Mouse (Mus musculus): ENCODE measurements around the gene Mrpl40. TPM values are rescaled to one million over a fixed set of nuclear protein-coding genes. Genes with fewer than 3 reads are reported as not detected.
"Not testable (repeated sequence)": the region's sequence is repeated elsewhere in the genome, so short reads cannot be mapped to it uniquely, and the experiment has no call there.

Gene Mrpl40
- 10 to 100 TPM; 38.2 to 39.5 TPM for total RNA-seq (2021)
- long read RNA-seq, experiment 1, transcript Mrpl40-201 (4 exons, 1,280 nt): major isoform, 30 of 34 reads
- long read RNA-seq, experiment 1, partial matches to known transcripts: 1 of 34 reads
- long read RNA-seq, experiment 1, other reads (novel, unspliced or antisense): 0 of 34 reads
- long read RNA-seq, experiment 2, transcript Mrpl40-202 (4 exons, 778 nt): minor isoform, 6 of 51 reads
- long read RNA-seq, experiment 2, transcript Mrpl40-201 (4 exons, 1,280 nt): major isoform, 40 of 51 reads
- long read RNA-seq, experiment 2, partial matches to known transcripts: 1 of 51 reads
- long read RNA-seq, experiment 2, other reads (novel, unspliced or antisense): 4 of 51 reads

DNA sequence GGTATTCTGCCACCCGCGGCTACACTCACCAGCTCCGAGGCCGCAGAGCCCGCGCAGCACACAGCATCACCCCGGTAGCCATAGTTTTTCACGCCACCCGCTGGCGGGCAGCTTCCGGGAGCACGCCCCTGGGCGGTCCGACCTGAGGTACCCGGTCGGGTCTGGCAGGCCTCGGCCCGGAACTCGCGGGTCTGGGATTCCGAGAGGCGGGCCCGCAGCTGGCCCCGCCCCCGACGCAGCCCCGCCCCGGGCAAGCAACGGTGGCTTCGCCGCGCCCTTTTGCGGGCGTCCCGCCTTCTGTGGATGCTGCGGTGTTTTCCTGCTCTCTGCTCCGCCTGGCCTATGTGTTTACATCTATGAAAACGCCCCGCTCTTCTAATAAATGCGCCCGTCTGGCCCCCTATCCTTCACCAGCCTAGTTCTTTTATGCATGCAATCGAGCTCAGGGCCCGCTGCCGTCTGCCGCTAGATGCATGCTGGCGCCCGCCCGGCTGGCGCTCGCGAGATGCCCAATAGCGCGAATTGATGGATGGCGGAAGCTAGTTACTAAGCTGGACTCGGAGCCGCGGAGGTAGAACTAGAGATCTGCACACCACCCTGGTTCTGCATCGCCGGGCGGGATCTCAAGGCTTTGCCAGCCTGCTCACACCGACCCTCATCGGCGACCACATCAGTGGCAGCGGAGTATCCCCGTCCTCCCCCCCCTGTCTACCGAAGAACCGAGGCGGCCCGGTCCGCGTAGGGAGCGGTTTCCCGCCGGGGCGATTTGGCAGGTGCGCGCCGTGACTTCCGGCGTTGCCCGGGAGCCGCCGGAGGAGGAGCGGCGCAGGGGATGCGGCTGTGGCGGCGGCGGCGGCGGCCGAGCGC, at the start of gene Mrpl40, which contains the start of gene Hira:
TSS of gene Mrpl40 (minus strand) at position 421 of the 867 bp plus-strand sequence.
TSS of gene Hira (plus strand) at position 596 of the 867 bp plus-strand sequence.
- peak; percentile 93 to 97 for DNase-seq (ENCODE audit: low spot score in 2 of 2)

- no peak for DNase-seq (ENCODE audit: low spot score in 2 of 2)
These were observed 45.1 kb upstream of the Mrpl40 start for GRCm38 (mm10) chr16:18921771-18922170.

DNA sequence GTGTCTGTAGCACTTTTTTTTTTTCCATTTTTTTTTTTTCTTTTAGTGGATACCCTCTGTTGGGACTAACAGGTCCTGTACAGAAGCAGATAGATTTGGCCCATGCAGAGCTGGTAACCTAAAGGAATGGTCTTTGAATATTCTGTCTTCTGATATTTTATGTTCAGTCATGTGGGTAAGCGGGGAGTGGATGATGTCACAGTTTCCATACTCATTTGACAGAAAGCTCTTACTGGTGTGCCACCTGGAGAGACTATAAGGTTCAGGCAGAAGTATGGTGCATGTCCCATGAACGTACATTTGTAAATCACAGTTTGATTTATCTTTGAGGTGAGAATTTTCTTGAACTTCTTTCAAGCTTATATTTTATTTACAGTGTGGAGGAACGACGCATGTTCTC, 39.4 kb upstream of the Mrpl40 start:
- no peak for DNase-seq (ENCODE audit: low spot score in 2 of 2)

GRCm38 (mm10) chr16:18905648-18906047, 29.0 kb upstream of the Mrpl40 start:
- no peak for DNase-seq (ENCODE audit: low spot score in 2 of 2)

- DNase-seq (ENCODE audit: low spot score in 2 of 2): no peak
These were observed 19.8 kb upstream of the Mrpl40 start for GRCm38 (mm10) chr16:18896429-18896828.

GRCm38 (mm10) chr16:18895249-18895648, 18.6 kb upstream of the Mrpl40 start:
- DNase-seq (ENCODE audit: low spot score in 2 of 2): no peak

- DNase-seq (ENCODE audit: low spot score in 2 of 2): no peak
These were observed 17.2 kb upstream of the Mrpl40 start for GRCm38 (mm10) chr16:18893840-18894372.

GRCm38 (mm10) chr16:18884044-18884443, 7.4 kb upstream of the Mrpl40 start:
- DNase-seq (ENCODE audit: low spot score in 2 of 2): no peak

- peak in 1 of 2 experiments; percentile 33 for DNase-seq (ENCODE audit: low spot score in 2 of 2)
These were observed 1.5 kb upstream of the Mrpl40 start for GRCm38 (mm10) chr16:18878091-18878720.

DNA sequence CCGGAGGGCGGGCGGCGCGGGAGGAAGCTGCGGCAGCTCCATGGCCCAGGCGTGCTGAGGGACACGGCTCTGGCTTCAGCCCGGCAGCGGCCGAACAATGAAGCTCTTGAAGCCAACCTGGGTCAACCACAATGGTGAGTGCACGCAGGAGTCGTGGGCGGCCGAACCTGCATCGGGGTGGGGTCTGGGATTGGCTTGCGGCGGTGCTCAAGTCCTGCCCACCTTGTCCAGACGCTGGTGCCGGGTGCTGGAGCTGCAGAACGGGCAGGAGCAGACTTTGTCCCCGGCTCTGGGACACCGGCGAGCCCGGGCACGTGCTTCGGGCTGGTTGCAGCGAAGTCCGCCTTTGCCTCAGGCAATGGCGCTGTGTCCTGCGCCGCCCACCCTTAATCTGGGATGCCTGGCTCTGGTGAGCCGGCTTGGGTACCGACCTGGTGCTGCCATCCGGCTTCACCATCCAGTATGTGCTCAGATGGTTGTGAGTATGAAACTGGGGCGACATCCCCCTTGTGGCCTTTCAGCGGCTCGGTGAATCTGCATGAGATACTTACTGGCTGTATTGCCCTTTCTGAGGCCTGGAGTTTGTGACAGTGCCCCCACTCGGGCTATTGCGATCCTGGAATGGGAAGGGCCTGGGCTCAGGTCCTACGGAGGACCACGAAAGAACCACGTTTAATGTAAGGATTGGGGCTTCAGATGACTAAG, 876 bp upstream of the Mrpl40 start:
- DNase-seq (ENCODE audit: low spot score in 2 of 2): peak; percentile 65 to 66

- DNase-seq (ENCODE audit: low spot score in 2 of 2): no peak
These were observed 596 bp downstream of the Mrpl40 start for GRCm38 (mm10) chr16:18876091-18876441.

DNA sequence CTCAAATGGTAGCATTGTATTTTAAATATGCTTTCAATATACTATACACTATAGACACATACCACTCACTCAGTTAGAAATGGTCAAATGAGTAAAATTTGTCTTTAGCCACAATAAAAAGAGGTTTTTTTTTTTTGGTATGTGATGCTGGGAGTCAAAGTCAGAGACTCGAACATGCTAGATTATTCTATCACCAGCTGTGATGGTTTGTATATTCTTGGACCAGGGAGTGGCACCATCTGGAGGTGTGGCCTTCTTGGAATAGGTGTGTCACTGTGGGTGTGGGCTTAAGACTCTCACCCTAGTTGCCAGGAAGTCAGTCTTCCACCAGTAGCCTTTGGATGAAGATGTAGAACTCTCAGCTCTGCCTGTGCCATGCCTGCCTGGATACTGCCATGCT, 6.2 kb downstream of the Mrpl40 start:
- DNase-seq (ENCODE audit: low spot score in 2 of 2): not testable (repeated sequence)

GRCm38 (mm10) chr16:18860186-18860585, 16.5 kb downstream of the Mrpl40 start:
- DNase-seq (ENCODE audit: low spot score in 2 of 2): no peak

DNA sequence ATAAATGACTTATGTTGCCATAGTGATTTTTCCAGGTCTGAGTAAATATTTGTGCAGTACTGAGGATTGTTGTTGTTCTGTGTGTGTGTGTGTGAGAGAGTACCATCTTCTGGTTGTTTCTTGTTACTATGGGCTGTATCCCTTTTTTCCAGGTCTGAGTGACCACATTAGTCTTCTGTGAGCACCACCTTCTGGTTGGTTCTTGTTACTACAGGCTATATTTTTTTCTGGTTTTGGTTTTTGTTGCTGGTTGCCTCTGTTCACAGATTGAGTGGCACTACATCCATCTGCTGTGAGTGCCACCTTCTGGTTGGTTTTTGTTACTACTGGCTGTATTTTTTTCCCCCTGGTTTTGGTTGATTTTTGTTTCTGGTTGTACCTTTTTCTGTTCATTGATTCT, 18.1 kb downstream of the Mrpl40 start:
- DNase-seq (ENCODE audit: low spot score in 2 of 2): peak in 1 of 2 experiments; percentile 81

DNA sequence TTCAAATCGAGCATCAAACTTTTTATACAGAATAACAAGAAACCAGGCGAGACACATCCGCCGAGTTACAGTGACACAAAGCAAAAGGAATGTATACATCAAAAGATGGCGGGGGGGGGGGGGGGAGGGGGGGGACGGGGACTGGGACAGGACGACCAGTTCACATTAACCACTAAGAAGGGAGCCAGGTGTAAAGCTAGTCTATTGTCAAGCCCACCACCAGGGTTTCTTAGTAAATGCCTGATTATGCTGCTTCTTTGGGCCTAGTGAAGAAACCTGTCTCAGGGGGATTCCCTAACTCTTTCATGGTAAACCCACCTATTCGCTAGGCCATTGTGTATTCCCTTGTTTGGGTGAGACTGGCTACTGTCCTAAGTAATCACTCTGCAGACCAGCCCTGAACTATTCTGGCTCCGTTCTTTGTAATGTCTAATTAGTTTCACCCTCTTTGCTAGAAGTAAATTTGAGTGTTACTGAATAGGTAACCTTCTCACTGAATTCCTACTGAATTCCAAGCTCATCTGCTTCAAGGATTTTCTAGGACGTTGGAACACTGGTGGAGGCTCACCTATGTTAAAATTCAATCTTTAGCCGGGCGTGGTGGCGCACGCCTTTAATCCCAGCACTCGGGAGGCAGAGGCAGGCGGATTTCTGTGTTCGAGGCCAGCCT, 27.0 kb downstream of the Mrpl40 start:
- DNase-seq (ENCODE audit: low spot score in 2 of 2): not testable (repeated sequence)

GRCm38 (mm10) chr16:18846301-18846820, 30.3 kb downstream of the Mrpl40 start:
- no peak for DNase-seq (ENCODE audit: low spot score in 2 of 2)

- no peak for DNase-seq (ENCODE audit: low spot score in 2 of 2)
These were observed 38.3 kb downstream of the Mrpl40 start for GRCm38 (mm10) chr16:18838346-18838745.

GRCm38 (mm10) chr16:18836468-18837208, 40.0 kb downstream of the Mrpl40 start, which contains the start of the genes 2510002D24Rik and Gm28539:
TSS of gene 2510002D24Rik (plus strand) at chr16:18836578.
TSS of gene Gm28539 (plus strand) at chr16:18836584.
- DNase-seq (ENCODE audit: low spot score in 2 of 2): peak; percentile 88 to 95

GRCm38 (mm10) chr16:18836073-18836467, 40.6 kb downstream of the Mrpl40 start:
- no peak for DNase-seq (ENCODE audit: low spot score in 2 of 2)
